Mouse (Mus musculus): ENCODE results near the gene Cd2ap. TPM values are rescaled to one million over a fixed set of nuclear protein-coding genes. Genes with fewer than 3 reads are reported as not detected.

Gene Cd2ap
- polyA plus RNA-seq (2015; fragmentation: Illumina TruSeq; extraction: RNeasy Lipid Tissue Mini Kit (QIAGEN cat#74804); ENCODE audit: insufficient read depth, low replicate concordance): 67.6 TPM

GRCm38 (mm10) chr17:42876001-42876903, at the start of gene Cd2ap:
TSS of gene Cd2ap (minus strand) at chr17:42876665.

Other genes with a start within 250 kb of the Cd2ap start
- gene Adgrf4, start 184.4 kb downstream of the Cd2ap start, polyA plus RNA-seq (2015; fragmentation: Illumina TruSeq; extraction: RNeasy Lipid Tissue Mini Kit (QIAGEN cat#74804); ENCODE audit: insufficient read depth, low replicate concordance): 0.26 TPM
- gene Adgrf2, start 134.5 kb downstream of the Cd2ap start, polyA plus RNA-seq (2015; fragmentation: Illumina TruSeq; extraction: RNeasy Lipid Tissue Mini Kit (QIAGEN cat#74804); ENCODE audit: insufficient read depth, low replicate concordance): 0.22 TPM
- 26.6 TPM for gene Tnfrsf21, start 139.9 kb upstream of the Cd2ap start, polyA plus RNA-seq (2015; fragmentation: Illumina TruSeq; extraction: RNeasy Lipid Tissue Mini Kit (QIAGEN cat#74804); ENCODE audit: insufficient read depth, low replicate concordance)